Mouse (Mus musculus) mature B cell (primary cell): Measurements from ENCODE around the gene Ovgp1.
"Not testable (repeated sequence)": the region's sequence is repeated elsewhere in the genome, so short reads cannot be mapped to it uniquely, and the experiment has no call there.

Experiments used
- in situ Hi-C: fragments of 300-500 bp; cut with MboI; formaldehyde crosslinking; loops from 2 replicates; pipeline ENCODE4 v1.14.3; 2019

The Ovgp1 gene

GRCm38 (mm10) chr3:105994730-105995129, 21.2 kb downstream of the Ovgp1 start:
- in situ Hi-C loops, result loop anchor here (10.0 kb wide), 1 partner anchor 450 kb away; no protein-coding TSS in a partner anchor

- in situ Hi-C loops, result no loop called here
These were observed 27.3 kb downstream of the Ovgp1 start for GRCm38 (mm10) chr3:106000707-106001375.

DNA sequence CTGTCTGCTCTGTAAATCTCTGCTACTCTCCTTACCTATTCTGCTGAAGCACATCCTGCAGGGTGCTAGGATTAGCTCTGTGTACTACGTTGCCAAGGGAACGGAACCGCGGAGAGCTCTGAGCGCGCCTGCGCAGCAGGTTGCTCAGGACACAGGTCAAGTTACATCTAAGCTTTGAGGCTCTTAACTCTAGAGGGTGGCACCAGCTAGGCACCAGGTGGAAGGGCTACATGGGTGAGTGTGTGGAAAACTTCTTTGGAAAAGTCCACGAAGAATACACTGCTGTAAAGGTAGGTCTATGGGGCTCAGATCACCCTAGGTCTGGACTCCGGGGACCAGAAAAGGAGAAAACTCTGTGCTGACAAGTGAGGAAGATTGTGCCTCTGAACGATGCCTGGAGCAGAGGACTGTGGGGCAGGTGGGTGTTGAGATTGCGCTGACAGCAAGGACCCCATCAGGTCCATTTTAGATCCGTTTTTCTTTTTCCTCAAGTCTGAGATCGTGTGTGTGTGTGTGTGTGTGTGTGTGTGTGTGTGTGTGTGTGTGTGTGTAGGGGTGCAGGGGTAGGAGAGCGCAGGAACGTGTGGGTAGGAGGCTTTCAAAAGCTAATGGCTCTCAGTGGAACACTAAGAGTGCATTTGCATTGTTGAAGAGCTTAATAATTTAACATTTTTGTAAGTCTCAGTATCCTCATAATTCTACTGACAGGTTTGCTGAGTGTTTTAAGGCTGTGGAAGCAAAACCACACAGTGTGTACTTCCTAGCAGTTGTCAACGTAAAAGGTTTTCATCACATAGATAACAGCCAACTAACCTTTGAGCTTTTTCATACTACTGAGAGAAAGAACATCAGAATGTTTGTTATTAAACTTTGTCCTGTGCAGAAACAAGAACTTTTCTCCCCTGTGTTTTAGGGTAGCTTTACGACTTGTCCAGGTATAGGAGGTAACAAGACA, 28.2 kb downstream of the Ovgp1 start:
- in situ Hi-C loops, result no loop called here

GRCm38 (mm10) chr3:106003360-106003759, 29.8 kb downstream of the Ovgp1 start:
- in situ Hi-C loops, result not testable (repeated sequence)

- in situ Hi-C loops, result no loop called here
These were observed 41.0 kb downstream of the Ovgp1 start, which contains the start of gene Pifo for GRCm38 (mm10) chr3:106014546-106014945. Gene Pifo, minus strand, starts transcription at chr3:106014646.

DNA sequence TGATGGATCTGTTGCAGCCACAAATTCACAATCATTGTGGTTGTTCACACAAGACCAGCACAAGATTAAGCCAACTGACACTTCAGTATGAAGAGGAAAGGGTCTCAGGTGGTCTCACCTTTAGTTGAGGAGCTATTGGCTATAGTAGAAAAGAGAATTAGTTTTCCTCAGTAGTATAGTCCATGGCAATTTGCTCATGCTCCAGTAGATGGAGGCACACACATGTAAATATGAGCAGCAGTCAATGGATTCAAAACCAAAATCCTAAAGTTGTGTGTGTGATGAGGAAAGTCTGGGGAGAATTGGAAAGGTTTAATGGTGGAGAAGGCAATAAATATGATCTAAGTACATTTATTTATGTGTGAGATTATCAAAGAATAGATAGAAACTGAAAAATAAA, 48.3 kb downstream of the Ovgp1 start:
- in situ Hi-C loops, result no loop called here

- in situ Hi-C loops, result no loop called here
These were observed 50.6 kb downstream of the Ovgp1 start for GRCm38 (mm10) chr3:106024135-106024534.

GRCm38 (mm10) chr3:106032781-106033180, 59.3 kb downstream of the Ovgp1 start, which contains the start of gene Chil5:
Gene Chil5, minus strand, starts transcription at chr3:106032814.
- in situ Hi-C loops, result no loop called here
